Mouse (Mus musculus): ENCODE results near the gene Nell2. TPM values are rescaled to one million over a fixed set of nuclear protein-coding genes. Genes with fewer than 3 reads are reported as not detected.

The Nell2 gene
- polyA plus RNA-seq, 1 experiment from 2014 or later: 1.9 TPM

DNA sequence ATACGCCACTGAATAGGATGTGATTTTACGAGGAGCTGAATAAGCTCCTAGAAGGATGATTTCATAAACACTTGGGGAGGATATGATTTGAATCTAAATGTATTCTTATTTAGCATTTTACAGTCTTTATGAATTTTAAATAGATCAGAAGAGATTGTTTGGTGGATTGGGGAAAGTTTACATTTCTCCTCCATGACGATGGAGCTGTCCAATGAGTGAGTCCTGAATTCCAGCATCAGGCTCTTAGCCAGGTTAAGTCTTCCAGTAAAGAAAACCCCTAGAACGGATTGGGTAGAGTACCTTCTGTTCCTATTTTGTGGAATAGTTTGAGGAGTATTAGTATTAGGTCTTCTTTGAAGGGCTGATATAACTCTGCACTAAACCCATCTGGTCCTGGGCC, 317.8 kb downstream of the Nell2 start:
- no peaks in the 10 kb centered on the region for H3K9me3 ChIP-seq (replicated peaks; ENCODE audit: control insufficient read depth, low read length)
- no peak overlapping the region for H3K4me3 ChIP-seq (ENCODE audit: low read length)
- H3K36me3 ChIP-seq (ENCODE audit: control insufficient read depth, insufficient read depth): no peaks in the 10 kb centered on the region
- H3K27me3 ChIP-seq (ENCODE audit: control insufficient read depth, insufficient read depth, low read length): no peaks in the 10 kb centered on the region
- ATAC-seq (replicated peaks; ENCODE audit: extremely low read depth, insufficient read depth, low FRiP score): no peak
- H3K4me1 ChIP-seq (ENCODE audit: control insufficient read depth, insufficient read depth, low read length): no peaks in the 10 kb centered on the region
- no peak overlapping the region for H3K27ac ChIP-seq (ENCODE audit: low read length)
- WGBS: 73% methylated on average over 4 of the region's 4 CpGs
- H3K4me2 ChIP-seq (ENCODE audit: low read depth, low read length): no peak overlapping the region
- no peak overlapping the region for H3K9ac ChIP-seq (ENCODE audit: low read length)

DNA sequence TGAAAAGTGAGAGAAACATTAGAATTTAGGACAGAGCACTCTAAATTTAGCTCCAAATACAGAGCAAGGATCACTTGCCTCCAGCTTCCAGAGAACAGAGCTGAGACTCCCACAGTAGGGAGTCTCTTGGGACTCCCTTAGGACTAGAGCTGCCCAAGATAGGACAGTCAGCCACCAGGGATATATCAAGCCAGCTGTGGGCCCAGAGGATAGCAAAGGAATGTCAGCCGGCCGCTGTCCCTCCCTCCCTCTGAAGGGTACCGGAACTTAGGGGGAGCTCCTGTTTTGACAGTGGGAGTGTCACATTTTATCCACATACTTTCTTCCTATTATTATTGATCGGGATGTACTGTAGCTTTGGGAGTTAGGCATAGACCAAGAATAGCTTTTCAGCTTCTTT, 319.2 kb downstream of the Nell2 start:
- H3K9me3 ChIP-seq (replicated peaks; ENCODE audit: control insufficient read depth, low read length): no peaks in the 10 kb centered on the region
- no peak overlapping the region for H3K27ac ChIP-seq (ENCODE audit: low read length)
- H3K9ac ChIP-seq (ENCODE audit: low read length): no peak overlapping the region
- H3K27me3 ChIP-seq (ENCODE audit: control insufficient read depth, insufficient read depth, low read length): no peaks in the 10 kb centered on the region
- H3K4me2 ChIP-seq (ENCODE audit: low read depth, low read length): no peak overlapping the region
- H3K4me1 ChIP-seq (ENCODE audit: control insufficient read depth, insufficient read depth, low read length): no peaks in the 10 kb centered on the region
- no peaks in the 10 kb centered on the region for H3K36me3 ChIP-seq (ENCODE audit: control insufficient read depth, insufficient read depth)
- no peak overlapping the region for H3K4me3 ChIP-seq (ENCODE audit: low read length)
- WGBS: 37% methylated on average over 4 of the region's 4 CpGs
- ATAC-seq (replicated peaks; ENCODE audit: extremely low read depth, insufficient read depth, low FRiP score): no peak

DNA sequence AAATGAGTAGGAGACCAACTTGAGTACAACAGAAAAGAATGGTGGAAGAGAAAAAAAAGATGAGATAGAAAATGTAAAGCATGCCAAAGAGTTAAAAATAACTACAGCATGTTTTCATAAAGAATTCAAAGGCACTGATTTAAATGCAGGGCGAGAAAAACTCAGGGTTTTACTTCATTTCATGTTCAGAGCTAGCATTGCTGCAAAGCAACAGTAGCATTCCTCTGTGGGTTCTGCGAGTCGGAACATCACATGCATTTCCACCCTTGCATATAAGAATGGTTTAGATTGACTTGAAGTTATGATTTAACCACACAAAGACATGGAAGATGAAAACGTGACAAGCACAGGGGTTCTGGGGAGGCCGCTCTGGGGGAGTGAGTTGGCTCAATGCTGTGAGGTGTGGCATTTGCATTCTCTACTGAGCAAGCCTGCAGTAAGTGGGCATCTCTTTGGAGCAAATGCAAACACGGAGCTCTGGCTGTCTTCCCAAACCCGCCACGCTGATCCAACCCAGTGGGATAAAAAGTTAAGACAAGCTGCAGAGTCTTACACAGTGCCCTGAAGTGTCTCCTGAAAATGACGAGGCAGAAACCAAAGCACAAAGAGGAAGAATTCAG, 334.6 kb downstream of the Nell2 start:
- Histone ChIP-seq H3K27me3 (ENCODE audit: control insufficient read depth, insufficient read depth, low read length) (no peaks in the 10 kb centered on the region), H3K9ac (ENCODE audit: low read length) (no peak overlapping the region), H3K9me3 (replicated peaks; ENCODE audit: control insufficient read depth, low read length) (no peaks in the 10 kb centered on the region), H3K4me3 (ENCODE audit: low read length) (no peak overlapping the region), H3K4me1 (ENCODE audit: control insufficient read depth, insufficient read depth, low read length) (no peaks in the 10 kb centered on the region), H3K27ac (ENCODE audit: low read length) (no peak overlapping the region), H3K4me2 (ENCODE audit: low read depth, low read length) (no peak overlapping the region), H3K36me3 (ENCODE audit: control insufficient read depth, insufficient read depth) (no peaks in the 10 kb centered on the region)
- 48% methylated on average over 9 of the region's 9 CpGs for WGBS
- no peak for ATAC-seq (replicated peaks; ENCODE audit: extremely low read depth, insufficient read depth, low FRiP score)

DNA sequence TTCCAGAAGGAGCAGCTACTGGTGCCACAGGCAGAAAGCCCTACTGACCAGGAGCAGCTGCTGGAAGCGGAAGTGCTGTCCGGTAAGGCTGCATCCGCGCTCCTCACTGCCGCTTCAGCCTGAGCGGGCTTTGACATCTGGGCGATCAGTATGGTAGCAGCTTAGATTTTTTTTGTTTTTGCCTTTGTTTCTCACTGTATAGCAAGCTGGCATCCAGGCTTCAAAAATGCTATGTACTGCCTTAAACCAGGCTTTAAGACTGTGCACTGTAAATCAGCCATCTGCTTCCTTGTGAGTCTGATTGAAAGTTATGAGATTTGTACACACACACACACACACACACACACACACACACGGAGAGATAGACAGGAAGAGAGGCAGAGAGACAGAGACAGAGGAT, 335.4 kb downstream of the Nell2 start:
- Histone ChIP-seq H3K27ac (ENCODE audit: low read length) (no peak overlapping the region), H3K36me3 (ENCODE audit: control insufficient read depth, insufficient read depth) (no peaks in the 10 kb centered on the region), H3K4me3 (ENCODE audit: low read length) (no peak overlapping the region), H3K27me3 (ENCODE audit: control insufficient read depth, insufficient read depth, low read length) (no peaks in the 10 kb centered on the region), H3K4me1 (ENCODE audit: control insufficient read depth, insufficient read depth, low read length) (no peaks in the 10 kb centered on the region), H3K4me2 (ENCODE audit: low read depth, low read length) (no peak overlapping the region), H3K9ac (ENCODE audit: low read length) (no peak overlapping the region), H3K9me3 (replicated peaks; ENCODE audit: control insufficient read depth, low read length) (no peaks in the 10 kb centered on the region)
- WGBS: 77% methylated on average over 8 of the region's 8 CpGs
- ATAC-seq (replicated peaks; ENCODE audit: extremely low read depth, insufficient read depth, low FRiP score): no peak

DNA sequence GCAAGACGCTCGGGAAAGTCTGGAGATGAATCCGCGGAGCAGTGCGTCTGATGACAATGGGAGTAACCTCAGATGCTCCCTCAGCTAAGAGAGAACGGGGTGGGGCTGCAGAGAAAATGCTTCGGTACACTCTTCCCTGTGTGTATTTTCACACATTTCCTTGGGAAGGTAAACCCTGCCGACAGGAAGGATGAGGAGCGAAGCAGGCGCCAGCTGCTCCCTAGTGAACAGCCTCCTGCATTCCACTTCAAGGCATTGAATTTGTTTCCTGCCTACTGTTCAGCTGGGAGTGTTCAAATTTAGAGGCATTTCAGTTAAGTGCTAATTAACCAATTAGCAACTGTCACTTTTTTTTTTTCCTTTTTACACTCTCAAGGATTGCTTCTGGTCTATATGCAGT, 342.1 kb downstream of the Nell2 start:
- H3K27me3 ChIP-seq (ENCODE audit: control insufficient read depth, insufficient read depth, low read length): no peaks in the 10 kb centered on the region
- ATAC-seq (replicated peaks; ENCODE audit: extremely low read depth, insufficient read depth, low FRiP score): no peak
- no peak overlapping the region for H3K27ac ChIP-seq (ENCODE audit: low read length)
- H3K36me3 ChIP-seq (ENCODE audit: control insufficient read depth, insufficient read depth): no peaks in the 10 kb centered on the region
- no peak overlapping the region for H3K4me3 ChIP-seq (ENCODE audit: low read length)
- WGBS: 52% methylated on average over 10 of the region's 10 CpGs
- no peaks in the 10 kb centered on the region for H3K9me3 ChIP-seq (replicated peaks; ENCODE audit: control insufficient read depth, low read length)
- no peak overlapping the region for H3K9ac ChIP-seq (ENCODE audit: low read length)
- no peak overlapping the region for H3K4me2 ChIP-seq (ENCODE audit: low read depth, low read length)
- H3K4me1 ChIP-seq (ENCODE audit: control insufficient read depth, insufficient read depth, low read length): no peaks in the 10 kb centered on the region

DNA sequence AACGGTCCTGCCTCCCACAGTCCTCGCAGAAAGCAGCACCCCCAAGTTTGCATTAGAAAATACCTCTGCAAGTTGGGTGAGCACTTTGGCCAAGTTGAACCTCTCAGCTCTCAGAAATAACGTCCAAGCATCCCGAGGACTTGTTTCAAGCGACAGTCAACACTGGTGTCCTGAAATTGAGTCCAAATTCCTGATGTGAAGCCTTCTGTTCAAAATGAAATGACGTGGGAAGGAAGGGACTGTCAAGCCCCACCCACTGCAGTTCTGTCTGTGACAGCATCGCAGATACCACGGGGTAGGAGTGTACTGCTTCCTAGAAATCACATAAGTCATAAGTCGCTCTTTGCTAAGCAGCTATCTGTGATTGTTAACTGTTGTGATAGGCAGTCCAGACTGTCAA, 342.9 kb downstream of the Nell2 start:
- Histone ChIP-seq H3K27ac (ENCODE audit: low read length) (no peak overlapping the region), H3K4me2 (ENCODE audit: low read depth, low read length) (no peak overlapping the region), H3K9ac (ENCODE audit: low read length) (no peak overlapping the region), H3K4me3 (ENCODE audit: low read length) (no peak overlapping the region), H3K36me3 (ENCODE audit: control insufficient read depth, insufficient read depth) (no peaks in the 10 kb centered on the region), H3K9me3 (replicated peaks; ENCODE audit: control insufficient read depth, low read length) (no peaks in the 10 kb centered on the region), H3K4me1 (ENCODE audit: control insufficient read depth, insufficient read depth, low read length) (no peaks in the 10 kb centered on the region), H3K27me3 (ENCODE audit: control insufficient read depth, insufficient read depth, low read length) (no peaks in the 10 kb centered on the region)
- no peak for ATAC-seq (replicated peaks; ENCODE audit: extremely low read depth, insufficient read depth, low FRiP score)
- WGBS: 37% methylated on average over 9 of the region's 9 CpGs

DNA sequence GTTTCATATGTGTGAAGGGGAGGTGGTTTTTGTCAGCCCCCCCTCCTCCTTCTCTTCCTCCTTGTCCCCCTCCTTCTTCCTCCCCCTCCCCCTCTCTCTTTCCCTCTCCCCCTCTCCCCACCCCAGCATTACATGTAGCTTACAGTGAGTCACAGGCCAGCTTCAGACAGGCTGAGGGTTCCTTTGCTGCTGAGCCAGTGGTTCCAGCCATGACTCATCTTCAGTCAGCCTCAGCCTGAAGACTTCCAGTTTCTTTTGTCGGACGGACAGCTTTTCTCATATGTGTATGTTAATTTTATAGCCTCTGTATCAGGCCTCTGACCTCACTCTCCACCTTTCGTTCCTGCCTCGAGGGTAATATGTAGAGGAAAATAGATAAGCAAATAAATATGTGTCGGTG, 344.9 kb downstream of the Nell2 start:
- Histone ChIP-seq H3K9ac (ENCODE audit: low read length) (no peak overlapping the region), H3K4me1 (ENCODE audit: control insufficient read depth, insufficient read depth, low read length) (no peaks in the 10 kb centered on the region), H3K9me3 (replicated peaks; ENCODE audit: control insufficient read depth, low read length) (no peaks in the 10 kb centered on the region), H3K4me2 (ENCODE audit: low read depth, low read length) (no peak overlapping the region), H3K36me3 (ENCODE audit: control insufficient read depth, insufficient read depth) (no peaks in the 10 kb centered on the region), H3K27me3 (ENCODE audit: control insufficient read depth, insufficient read depth, low read length) (no peaks in the 10 kb centered on the region), H3K27ac (ENCODE audit: low read length) (no peak overlapping the region), H3K4me3 (ENCODE audit: low read length) (no peak overlapping the region)
- ATAC-seq (replicated peaks; ENCODE audit: extremely low read depth, insufficient read depth, low FRiP score): no peak
- 50% methylated on average over 5 of the region's 5 CpGs for WGBS

DNA sequence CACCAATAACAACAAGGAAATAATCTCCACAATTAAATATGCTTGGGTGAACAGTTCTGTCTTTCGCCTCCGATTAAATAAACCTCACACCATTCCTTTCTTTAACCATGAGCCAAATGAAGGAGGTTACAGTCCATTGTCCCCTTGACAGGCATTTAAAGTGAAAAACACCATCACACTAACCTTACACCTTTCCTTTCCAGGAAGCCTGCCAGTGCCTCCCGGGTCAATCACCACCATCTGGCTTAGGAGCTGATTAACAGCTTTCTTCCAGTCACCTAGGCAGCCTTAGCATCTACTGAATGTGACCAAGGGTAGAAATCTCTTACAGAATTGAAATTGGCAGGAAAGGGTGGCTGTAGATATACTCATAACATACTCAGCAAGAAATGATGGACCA, 371.5 kb downstream of the Nell2 start:
- no peaks in the 10 kb centered on the region for H3K4me1 ChIP-seq (ENCODE audit: control insufficient read depth, insufficient read depth, low read length)
- 62% methylated on average over 3 of the region's 3 CpGs for WGBS
- no peak for ATAC-seq (replicated peaks; ENCODE audit: extremely low read depth, insufficient read depth, low FRiP score)
- H3K9ac ChIP-seq (ENCODE audit: low read length): no peak overlapping the region
- no peak overlapping the region for H3K27ac ChIP-seq (ENCODE audit: low read length)
- H3K9me3 ChIP-seq (replicated peaks; ENCODE audit: control insufficient read depth, low read length): no peaks in the 10 kb centered on the region
- H3K27me3 ChIP-seq (ENCODE audit: control insufficient read depth, insufficient read depth, low read length): no peaks in the 10 kb centered on the region
- no peaks in the 10 kb centered on the region for H3K36me3 ChIP-seq (ENCODE audit: control insufficient read depth, insufficient read depth)
- no peak overlapping the region for H3K4me3 ChIP-seq (ENCODE audit: low read length)
- H3K4me2 ChIP-seq (ENCODE audit: low read depth, low read length): no peak overlapping the region

DNA sequence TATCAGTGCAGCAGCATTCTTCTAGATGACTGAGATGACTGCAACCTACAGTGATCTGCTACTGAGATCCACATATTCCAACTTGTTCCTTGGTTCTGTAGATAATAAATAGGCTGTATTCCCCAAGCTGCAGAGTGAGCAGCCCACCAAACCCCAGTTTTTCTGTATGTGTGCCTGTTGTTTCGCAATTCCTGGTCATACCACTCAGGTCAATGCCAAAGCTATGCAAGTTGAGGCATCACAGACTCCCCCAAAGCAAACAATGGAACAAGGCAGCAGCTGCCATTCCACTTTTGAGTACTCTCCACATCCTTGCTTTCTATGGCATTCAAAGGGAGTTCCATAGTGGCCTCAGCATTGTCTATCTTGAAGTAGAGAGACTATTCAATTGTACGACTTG, 383.2 kb downstream of the Nell2 start:
- Histone ChIP-seq H3K27me3 (ENCODE audit: control insufficient read depth, insufficient read depth, low read length) (no peaks in the 10 kb centered on the region), H3K27ac (ENCODE audit: low read length) (no peak overlapping the region), H3K9me3 (replicated peaks; ENCODE audit: control insufficient read depth, low read length) (no peaks in the 10 kb centered on the region), H3K4me1 (ENCODE audit: control insufficient read depth, insufficient read depth, low read length) (no peaks in the 10 kb centered on the region), H3K4me2 (ENCODE audit: low read depth, low read length) (no peak overlapping the region), H3K36me3 (ENCODE audit: control insufficient read depth, insufficient read depth) (no peaks in the 10 kb centered on the region), H3K4me3 (ENCODE audit: low read length) (no peak overlapping the region), H3K9ac (ENCODE audit: low read length) (no peak overlapping the region)
- ATAC-seq (replicated peaks; ENCODE audit: extremely low read depth, insufficient read depth, low FRiP score): no peak
- WGBS: 71% methylated on average over 2 of the region's 2 CpGs

DNA sequence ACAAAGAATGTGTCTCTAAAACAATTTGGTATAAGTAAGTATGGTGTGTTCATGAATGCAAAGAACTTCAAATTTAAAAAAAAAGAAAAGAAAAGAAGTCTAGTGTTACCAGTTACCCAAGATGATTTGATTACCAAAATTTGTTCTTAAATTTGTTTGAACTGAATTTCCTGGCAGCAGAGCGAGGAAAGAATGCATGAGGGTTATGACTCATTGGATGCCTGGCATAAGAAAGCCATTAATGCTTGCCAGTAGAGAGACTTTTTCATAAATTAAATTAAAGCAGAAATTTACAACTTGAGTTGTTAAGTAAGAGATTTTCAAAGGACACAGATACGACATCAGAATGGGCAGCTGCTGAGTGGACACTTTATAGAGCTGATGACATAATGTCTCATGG, 384.2 kb downstream of the Nell2 start:
- H3K9me3 ChIP-seq (replicated peaks; ENCODE audit: control insufficient read depth, low read length): no peaks in the 10 kb centered on the region
- H3K27me3 ChIP-seq (ENCODE audit: control insufficient read depth, insufficient read depth, low read length): no peaks in the 10 kb centered on the region
- H3K4me2 ChIP-seq (ENCODE audit: low read depth, low read length): no peak overlapping the region
- WGBS: 66% methylated on average over 2 of the region's 2 CpGs
- no peaks in the 10 kb centered on the region for H3K36me3 ChIP-seq (ENCODE audit: control insufficient read depth, insufficient read depth)
- no peak overlapping the region for H3K9ac ChIP-seq (ENCODE audit: low read length)
- no peak overlapping the region for H3K4me3 ChIP-seq (ENCODE audit: low read length)
- H3K27ac ChIP-seq (ENCODE audit: low read length): no peak overlapping the region
- no peak for ATAC-seq (replicated peaks; ENCODE audit: extremely low read depth, insufficient read depth, low FRiP score)
- no peaks in the 10 kb centered on the region for H3K4me1 ChIP-seq (ENCODE audit: control insufficient read depth, insufficient read depth, low read length)

Measured in heart, embryonic 16.5 days (tissue).